Mouse (Mus musculus) effector memory CD4-positive, alpha-beta T cell, adult 7 months (primary cell): Measurements from ENCODE around the gene Tcf20. TPM values are rescaled to one million over a fixed set of nuclear protein-coding genes. Genes with fewer than 3 reads are reported as not detected.

Experiments used
- polyA plus RNA-seq: library from polyadenylated mRNA; unstranded; fragments of 100-300 nt; shearing (Covaris generic); gene quantifications from one replicate; pipeline ENCODE4 v1.2.1, GENCODE M21; 2017

Tcf20 gene
- 6.9 TPM for polyA plus RNA-seq

GRCm38 (mm10) chr15:82987732-82988112 lies at the start of gene Tcf20:
Gene Tcf20, minus strand, starts transcription at chr15:82987872.

GRCm38 (mm10) chr15:83032981-83033541 lies 45.4 kb upstream of the Tcf20 start, which contains the start of gene Nfam1:
Gene Nfam1, minus strand, starts transcription at chr15:83033306.

GRCm38 (mm10) chr15:82794277-82794676 lies 193.4 kb downstream of the Tcf20 start, which contains the start of gene Cyp2d26:
Gene Cyp2d26, minus strand, starts transcription at chr15:82794294.

GRCm38 (mm10) chr15:82763631-82764420 lies 223.8 kb downstream of the Tcf20 start, which contains the start of gene Cyp2d40:
Gene Cyp2d40, minus strand, starts transcription at chr15:82764183.

Other genes starting within 250 kb of the Tcf20 start
- not detected for gene Cyp2d40, start 223.7 kb downstream of the Tcf20 start, polyA plus RNA-seq
- gene Cyp2d26, start 193.6 kb downstream of the Tcf20 start, polyA plus RNA-seq = 1.0 TPM
- gene Nfam1, start 45.4 kb upstream of the Tcf20 start, polyA plus RNA-seq = 0.06 TPM
- gene Serhl, start 101.6 kb upstream of the Tcf20 start, polyA plus RNA-seq = 52.7 TPM
- gene Rrp7a, start 134.9 kb upstream of the Tcf20 start, polyA plus RNA-seq = 81.5 TPM
- gene Poldip3, start 161.5 kb upstream of the Tcf20 start, polyA plus RNA-seq = 156 TPM
- gene Cyb5r3, start 184.7 kb upstream of the Tcf20 start, polyA plus RNA-seq = 94.6 TPM